Mouse (Mus musculus) cerebellum, adult 2 months (tissue): ENCODE data around the gene Spint5.

ENCODE experiments used
- CTCF ChIP-seq: fragments of 200-500 bp; IDR thresholded peaks from 2 replicates; pipeline ENCODE4 v1.5.1; 2011; ENCODE audit warnings: low read depth, mild to moderate bottlenecking, control low read depth, low read length, moderate library complexity, borderline replicate concordance; ENCODE audit not compliant: insufficient read depth
- POLR2A ChIP-seq: fragments of 200-500 bp; IDR thresholded peaks from 2 replicates; pipeline ENCODE4 v1.6.1; 2011; ENCODE audit warnings: low read length, control low read depth, borderline replicate concordance; ENCODE audit not compliant: insufficient read depth

GRCm38 (mm10) chr2:164762593-164762992, 47.5 kb downstream of the Spint5 start:
- no peak for TF ChIP-seq POLR2A
- TF ChIP-seq CTCF, result no peak
